Mouse (Mus musculus) kidney, postnatal 10 days (tissue): ENCODE data around the gene Spint1.

Experiments
- DNase-seq: peaks from one replicate; pipeline ENCODE4 v3.0.0; 2021; ENCODE audit warnings: mixed read lengths

Gene Spint1

DNA sequence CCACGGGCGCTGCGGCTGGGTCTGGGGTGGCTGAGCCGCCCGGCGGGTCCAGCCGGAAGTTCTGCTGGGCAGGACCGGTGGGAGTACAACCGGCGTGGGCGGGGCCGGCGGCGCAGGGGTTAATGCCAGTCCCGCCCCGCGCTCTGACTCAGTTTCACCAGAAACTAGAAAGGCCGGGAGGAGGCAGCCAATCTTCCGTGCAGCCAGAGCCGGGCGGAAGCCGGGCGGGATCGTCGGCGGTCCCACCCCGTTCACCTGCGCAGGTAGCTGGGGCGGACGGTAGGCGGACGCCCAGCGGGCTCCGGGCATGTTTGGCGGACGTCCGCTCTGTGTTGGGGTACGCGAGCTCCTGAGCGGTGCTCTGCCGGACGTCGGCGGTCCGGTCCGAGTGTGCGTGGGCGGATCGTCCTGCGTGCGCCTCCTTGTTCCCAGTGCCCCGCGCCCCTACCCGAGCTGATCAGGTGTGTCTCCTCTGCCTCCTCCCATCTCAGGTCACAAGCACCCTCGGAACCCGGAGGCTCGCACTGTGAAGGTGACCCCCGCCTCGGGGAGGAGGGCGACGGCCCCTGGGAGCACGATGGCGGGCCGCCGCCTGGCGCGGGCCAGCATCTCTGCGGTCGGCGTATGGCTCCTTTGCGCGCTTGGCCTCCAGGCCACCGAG, at the start of gene Spint1:
Gene Spint1 (plus strand): TSS at position 153 of the 661 bp plus-strand sequence.
- DNase-seq: peak; percentile 80

DNA sequence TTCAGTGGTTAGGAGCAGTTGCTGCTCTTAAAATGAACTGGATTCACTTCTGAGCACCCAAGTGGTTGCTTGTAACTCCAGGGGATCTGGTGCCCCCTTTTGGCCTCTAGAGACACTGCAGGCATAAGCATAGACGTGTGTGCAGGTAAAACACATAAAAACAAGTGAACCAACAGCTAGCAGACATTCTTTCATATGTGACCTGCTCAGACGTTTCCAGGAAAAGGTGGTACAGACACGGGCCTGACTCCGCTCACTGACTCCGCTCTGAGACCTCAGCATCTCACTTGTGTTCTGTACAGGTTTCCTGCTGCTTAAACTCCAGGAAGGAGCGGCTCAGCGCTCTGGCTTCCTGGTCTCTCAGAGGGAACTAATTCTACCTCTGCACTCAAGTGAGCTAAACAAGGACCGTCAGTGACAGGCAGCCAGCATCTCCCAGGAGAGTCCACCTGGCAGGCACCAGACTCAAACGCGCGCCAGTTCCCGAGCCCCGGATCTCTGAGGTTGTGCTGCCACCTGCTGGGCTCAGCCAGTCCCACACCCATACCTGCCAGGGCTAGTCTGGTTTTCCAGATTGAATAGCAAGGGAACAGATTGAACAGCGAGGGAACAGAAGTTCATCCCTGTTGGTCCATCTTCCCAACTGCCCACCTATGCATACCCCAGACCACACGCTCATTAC, 48.0 kb upstream of the Spint1 start:
- DNase-seq: peak; percentile 90

DNA sequence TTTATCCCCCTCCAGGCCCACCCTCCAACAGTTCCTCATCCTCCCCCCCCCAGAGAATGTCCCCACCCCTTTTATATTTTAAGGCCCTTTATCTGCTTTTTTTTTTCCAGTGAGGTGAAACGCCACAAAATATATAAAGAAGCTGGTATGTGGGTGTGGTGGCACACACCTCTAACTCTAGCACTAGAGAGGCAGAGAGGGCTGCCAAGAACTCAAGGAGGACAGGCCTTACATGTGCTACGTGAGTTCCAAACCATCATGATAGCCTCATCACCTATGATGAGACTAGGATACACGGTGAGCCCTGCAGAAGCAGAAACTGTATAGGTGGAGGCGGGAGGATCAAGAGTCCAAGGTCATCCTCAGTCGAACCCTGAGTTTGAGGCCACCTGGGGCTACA, 46.2 kb upstream of the Spint1 start:
- no peak for DNase-seq

DNA sequence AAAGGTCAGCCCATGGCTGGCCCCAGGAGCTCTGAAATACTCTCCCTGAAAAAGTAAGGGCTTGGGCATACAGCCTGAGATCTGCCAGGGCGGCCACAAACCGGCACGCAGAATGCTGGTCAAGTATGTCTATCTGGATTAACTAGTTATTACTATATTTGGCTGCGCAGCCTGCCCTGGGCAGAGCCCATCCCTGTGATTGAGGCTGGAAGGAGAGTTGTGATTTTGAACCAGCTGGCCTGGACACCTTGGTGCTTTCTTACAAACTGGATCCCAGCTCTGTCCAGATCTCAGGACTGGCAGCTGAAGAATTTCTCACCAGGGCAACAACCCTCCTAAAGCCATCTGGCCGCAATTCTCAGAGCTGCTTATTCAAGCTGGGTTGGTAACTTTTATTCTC, 43.0 kb upstream of the Spint1 start:
- DNase-seq: no peak

DNA sequence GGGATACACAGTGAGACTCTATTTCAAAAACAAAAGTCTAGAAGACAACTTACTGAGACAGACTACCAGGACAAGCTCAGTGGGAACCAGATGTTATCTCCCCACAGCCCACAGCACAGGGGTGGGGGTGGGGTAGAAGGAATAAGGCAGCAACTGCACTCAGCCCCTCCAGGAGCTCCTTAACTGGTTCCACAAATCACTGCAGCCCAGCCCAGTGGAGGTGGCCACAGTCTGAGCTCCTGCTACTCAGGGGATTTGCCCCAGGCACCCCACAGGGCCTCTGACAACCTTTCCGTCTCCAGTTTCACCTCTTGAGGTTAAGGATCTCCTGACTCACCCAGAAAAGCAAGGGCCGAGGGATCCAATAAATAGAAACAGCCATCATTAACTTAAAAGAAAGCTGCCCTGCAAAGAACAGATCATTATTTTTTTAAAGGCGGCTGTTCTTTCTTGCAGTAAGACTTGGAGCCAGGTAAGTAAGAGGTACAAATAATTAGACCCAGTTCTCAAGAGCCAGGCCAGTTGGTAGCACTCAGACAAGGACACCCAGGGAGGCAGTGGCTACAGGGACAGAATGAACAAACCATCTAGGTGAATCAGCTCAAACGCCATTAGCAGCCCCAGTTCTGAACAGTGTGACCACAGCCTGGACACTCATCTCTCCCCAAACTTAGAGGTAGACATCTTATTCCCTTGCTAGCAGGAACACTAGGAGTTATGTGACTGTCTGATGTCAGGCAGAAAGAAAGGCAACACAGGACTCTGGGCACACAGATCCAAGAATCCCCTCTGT, 40.6 kb upstream of the Spint1 start:
- DNase-seq: no peak

DNA sequence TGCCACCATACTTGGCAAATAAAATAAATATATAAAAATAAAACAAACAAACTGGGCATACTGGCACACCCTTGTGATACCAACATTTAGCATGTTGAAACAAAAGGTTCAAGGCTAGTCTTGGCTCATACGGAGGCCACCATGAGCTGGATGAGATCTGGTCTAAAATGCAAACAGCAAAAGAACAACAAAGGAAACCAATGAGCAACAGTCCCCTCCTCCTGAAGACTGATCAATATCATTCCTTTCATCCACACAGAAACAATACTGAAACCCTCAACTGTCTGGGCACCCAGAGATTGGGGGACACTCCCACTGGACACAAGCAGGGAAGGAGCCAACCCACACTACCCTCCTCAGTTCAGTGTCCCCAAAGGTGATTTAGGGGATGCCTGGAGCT, 39.7 kb upstream of the Spint1 start:
- no peak for DNase-seq

DNA sequence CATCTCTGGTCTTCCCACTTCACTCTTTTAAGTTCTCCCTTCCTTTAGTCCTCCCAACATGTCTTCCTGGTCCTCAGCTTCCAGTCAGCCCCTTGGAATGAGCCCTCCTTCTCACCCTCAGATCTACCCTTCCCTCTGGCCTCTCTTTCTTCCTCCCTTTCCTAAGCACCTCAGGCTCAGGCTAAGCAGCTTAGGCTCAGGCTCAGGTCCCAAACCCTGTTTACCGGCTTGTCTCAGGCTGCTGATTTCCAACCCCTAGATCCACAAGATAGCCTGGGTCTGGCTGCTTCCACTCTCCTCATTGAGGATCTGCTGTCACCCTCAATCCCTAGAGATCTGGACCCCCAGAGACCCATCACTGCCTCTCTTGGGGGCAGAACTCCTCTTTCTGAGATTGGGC, 39.1 kb upstream of the Spint1 start:
- no peak for DNase-seq

DNA sequence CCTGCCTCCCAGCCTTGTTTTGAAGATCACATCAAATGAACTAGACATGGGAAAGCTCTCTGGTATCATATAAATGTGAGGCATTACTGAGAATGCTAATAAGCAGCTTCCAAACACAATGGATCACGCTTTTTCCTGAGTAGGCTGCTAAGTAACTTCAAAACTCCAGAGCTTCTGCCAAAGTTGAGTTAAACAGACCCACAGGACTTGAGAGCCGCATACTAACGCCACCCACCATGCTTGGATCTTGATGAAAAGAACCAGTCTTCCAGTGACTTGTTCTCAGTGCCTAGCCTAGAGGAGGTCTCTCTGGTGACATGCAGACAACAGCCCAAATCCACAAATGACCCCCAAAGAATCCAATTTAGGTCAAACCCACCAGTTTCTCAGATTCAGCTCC, 38.2 kb upstream of the Spint1 start:
- DNase-seq: no peak

DNA sequence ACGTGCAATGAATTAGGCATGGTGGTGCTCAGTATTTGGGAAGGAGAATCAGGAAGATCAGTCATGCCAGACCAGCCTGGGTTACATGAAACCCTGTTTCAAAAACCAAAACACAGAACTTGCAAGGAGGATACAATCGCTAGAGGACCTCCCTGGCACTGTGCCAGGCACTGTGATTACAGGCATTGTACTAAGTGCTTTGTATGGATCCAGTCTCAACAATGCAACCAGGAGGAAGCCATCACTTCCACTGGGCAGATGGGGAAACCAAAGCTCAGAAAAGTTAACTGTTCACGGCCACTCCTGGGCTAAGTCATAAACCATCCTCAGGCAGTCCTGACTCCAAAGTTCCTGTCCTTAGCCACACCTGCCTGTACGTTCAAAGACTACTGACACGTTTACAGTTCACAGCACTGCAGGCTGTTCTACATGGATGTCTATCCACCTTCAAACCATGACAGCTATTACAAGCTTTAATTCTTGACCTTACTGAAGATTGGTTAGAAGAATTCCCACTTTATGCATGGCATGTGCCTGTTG, 34.2 kb upstream of the Spint1 start:
- peak; percentile 77 for DNase-seq

DNA sequence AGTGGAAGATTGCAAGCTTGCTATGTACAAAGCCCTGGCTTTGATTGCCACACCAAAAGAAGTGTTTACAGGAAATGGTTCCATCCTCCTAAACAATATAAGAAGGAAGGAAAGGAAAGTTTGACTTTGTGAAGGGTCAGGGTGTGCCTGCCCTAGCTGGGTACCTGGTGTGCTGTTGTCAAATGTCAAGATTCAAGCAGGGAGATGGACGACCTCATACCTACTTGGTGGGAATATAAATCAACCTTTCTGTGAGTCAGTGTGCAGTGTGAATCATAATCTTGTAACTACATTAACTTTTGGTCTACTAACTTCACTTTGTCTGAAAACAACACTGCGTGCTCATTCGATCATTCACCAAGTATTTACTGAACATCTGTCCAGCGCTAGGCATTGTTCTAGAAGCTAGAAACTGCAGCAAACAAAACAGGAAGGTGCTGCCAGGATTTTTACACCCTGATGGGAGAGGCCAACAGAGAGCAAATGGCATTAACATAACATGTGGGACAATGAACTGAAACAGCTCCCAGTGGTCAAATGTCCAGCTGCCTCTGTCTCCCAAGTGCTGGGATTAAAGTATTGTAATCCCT, 33.2 kb upstream of the Spint1 start:
- DNase-seq: no peak

DNA sequence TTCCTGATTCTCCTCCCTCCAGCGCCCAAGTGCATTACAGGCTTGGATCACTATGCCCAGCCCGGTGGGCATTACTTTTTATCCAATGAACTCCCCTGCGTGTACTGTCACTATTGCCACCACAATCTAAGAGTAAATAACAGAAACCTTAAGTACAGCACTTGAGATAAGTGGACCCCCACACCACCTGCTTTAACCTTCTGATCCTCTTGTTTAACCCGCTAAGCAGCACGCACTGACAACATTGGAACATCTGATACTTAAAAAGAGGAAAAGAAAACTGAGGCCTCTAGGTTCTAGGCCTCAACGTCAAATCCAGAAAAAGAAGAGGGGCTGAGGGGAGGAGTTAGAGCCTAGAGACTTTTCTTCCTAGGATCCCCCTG, 29.2 kb upstream of the Spint1 start:
- no peak for DNase-seq

DNA sequence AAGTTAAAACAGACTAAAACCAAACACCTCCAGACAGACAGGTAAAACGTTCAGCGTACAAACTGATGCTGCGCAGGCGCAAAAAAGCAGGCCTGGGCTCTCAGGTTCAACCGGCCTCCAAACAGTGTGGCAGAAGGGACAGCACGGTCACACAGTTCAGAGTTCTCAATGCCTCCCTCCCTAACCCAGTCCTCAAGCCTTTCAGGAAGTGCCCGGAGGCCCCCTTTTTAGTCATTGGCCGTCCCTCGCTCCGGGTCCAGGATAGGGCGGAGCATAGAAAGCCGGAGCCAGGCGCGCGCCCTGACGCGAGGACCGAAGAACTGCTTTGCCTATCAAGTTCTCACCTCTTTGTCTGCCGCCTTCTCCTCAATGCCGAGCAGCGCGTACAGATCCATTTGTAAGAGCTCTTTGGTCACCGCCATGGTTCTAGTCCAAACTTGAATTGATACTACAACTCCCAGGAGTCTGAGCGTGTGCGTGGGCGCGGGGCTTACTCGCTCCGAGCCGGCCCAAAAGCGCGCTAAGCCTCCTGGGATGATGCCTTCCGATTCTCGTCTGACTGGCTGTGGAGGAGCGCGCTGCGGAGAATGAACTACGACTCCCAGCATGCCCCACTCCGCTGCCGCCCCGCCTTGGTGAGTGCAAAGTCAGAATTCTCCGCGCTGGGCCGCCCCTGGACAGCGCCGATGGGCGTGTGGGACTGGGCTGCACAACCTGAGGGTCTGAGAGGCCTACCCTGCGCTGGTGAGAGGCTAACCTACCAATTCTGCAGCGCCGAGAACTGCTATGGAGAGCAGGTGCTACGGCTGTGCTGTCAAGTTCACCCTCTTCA, 28.6 kb upstream of the Spint1 start, which contains the start of the genes Zfyve19 and Dnajc17:
Gene Zfyve19 (plus strand): TSS at position 274 of the 832 bp plus-strand sequence.
Gene Dnajc17 (minus strand): TSS at position 452 of the 832 bp plus-strand sequence.
- peak; percentile 97 for DNase-seq

DNA sequence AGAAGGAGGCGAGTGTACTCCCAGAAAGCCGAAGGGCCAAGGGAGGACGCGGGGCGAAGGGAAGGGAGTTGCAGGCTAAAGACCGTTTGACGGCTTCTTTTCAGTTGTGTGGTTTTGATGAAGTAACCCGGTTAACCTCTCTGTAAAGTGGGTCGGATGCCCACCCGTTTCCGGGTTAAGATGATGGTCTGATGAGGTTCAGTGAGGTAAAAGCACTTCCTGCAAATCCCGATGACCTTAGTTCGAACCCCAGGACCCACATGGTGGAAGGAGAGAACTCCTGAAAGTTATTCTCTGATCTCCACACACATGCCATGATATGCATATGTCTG, 28.0 kb upstream of the Spint1 start:
- no peak for DNase-seq

DNA sequence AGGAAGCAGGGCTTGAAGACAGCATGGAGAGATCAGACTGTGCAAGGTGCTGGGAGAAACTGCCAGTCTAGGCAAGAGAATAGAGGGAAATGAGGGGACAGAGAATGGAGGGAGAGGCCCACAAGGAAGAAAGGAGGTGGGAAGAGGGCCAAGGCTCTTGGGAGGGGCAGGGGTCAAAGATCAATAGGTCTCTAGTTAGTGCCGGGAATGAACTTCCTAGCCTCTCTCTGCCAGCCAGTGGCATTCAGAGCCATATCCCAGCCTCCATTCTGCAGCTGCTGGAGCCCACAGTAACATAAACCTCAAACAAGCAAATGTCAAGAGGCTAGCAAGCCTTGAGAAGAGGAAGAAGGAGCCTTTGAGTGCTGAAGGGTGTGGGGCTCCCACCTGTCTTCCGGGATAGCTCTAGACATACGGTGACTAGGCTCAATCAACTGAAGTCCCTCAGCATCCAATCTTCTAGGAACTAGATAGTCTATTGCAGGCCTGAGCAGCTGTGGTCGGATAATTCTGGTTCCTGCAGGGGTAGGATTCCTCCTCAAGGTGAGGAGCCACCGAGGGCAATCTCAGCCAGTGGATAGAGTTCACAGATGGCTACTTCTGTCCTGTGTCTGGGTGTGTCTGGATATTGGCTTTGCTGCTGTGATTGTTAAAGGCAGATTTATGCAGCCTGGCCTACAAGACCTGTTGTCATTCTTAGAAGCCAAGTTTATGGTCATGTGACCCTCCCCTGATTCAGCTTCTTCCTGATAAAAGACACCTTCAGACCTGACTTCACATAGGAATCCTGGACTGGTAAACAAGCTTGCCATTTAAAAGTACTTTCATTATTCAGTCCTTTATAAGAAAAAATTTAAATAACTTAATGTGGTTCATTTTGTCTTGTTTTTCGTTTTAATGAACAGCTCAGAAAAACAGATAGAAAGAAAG, 7.1 kb upstream of the Spint1 start, which contains the start of gene Ppp1r14d:
Gene Ppp1r14d (minus strand): TSS at position 132 of the 930 bp plus-strand sequence.
- DNase-seq: no peak

DNA sequence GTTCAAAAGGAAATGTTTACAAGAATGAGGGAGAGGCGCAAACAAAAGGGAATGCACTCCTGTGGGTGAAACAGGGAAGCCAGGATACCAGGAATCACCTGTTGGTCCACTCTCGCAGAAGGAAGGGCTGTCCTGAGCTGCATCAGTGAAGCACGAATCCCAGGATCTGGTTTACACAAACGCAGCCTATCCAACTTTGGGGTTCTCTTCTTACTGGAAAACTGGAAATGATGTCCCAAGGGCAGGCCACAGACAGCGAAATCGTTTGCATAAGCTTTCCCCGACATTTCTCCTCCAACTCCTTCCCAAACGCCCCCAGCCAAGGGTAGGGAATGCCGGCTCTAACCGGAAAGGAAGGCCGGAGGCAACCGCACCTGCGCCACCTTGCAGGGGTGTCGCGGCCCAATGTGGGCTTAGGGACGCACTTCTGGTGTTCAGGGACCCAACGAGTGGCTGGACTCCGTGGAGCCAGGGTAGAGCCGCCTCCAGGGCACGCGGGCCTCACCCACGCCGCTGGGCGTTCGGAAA, 416 bp upstream of the Spint1 start:
- no peak for DNase-seq

DNA sequence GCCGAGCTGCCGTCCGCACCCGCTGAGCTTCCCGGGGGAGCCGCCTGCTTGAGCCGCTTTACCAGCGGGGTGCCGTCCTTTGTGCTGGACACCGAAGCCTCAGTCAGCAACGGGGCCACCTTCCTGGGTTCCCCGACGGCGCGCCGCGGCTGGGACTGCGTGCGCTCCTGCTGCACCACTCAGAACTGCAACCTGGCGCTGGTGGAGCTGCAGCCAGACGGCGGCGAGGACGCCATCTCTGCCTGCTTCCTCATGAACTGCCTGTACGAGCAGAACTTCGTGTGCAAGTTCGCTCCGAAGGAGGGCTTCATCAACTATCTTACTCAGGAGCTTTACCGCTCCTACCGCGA, 684 bp downstream of the Spint1 start:
- DNase-seq: no peak

DNA sequence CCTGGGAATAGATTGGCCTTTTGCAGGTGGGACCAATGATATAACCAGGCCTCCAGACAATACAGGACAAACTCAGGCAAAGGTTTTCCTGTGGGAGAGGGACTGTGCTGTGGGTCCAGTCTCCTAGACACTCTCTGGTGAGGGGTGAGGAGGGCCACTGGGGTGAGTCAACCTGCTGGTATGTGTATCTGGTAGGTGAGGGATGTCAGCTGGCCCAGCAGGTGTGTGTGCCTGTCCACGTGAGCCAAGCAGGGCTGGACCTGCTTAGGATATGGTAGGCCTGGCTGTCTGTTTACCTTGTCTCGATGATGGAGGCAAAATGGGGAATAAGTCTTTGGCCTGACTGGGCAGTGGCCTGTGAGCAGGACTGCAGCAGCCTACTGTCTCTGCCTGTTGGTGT, 1.5 kb downstream of the Spint1 start:
- DNase-seq: no peak

DNA sequence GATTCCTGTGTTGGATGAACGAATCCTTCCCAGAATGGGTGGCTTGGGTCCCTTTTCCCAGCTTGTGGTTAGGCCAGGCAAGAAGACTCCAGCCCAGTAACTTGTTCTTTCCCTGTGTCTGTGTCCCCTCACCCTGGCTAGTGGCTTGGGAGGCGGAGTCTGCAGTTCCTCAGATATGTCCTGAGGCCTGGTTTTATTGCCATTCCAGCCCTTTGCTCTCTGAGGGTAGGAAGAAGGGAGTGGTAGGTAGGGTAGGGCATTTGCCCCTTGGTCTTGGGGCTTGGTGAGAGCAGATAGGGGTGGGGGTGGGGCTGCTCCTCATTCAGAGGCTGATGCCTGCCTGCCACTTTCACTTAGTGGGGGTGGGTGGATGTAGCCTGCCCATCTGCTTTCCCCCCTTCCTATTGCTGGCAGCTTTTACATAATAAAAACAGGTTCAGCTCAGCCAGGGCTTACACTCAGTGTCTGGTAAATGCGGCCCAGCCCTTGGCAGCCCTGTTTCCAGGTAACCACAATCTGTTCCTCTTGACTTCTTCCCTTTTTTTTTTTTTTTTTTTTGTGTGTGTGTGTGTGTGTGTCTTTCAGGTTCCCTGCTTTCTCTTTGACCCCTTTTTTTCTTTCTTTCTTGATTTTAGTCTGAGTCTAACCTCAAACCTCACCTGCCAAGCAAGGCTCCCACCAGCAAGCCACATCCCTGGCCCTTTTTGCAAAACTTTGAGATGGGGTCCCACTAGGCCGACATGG, 3.1 kb downstream of the Spint1 start:
- no peak for DNase-seq

DNA sequence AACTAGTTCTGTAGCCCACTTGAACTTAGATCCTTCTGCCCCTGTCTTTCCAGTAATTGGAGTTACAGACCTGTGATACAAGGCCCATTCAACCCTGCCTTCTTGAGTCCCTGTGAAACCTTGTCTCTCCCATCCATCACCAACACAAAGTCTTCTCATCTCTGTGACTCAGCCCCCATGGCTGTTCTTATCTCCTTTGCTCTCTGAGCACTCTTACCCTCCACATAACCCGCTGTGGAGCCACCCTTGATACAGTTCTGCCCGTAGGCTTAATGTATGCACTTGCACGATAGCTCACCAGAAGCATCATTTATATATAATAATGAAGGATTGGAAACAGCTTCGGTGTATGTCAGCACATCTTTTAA, 3.6 kb downstream of the Spint1 start:
- no peak for DNase-seq

DNA sequence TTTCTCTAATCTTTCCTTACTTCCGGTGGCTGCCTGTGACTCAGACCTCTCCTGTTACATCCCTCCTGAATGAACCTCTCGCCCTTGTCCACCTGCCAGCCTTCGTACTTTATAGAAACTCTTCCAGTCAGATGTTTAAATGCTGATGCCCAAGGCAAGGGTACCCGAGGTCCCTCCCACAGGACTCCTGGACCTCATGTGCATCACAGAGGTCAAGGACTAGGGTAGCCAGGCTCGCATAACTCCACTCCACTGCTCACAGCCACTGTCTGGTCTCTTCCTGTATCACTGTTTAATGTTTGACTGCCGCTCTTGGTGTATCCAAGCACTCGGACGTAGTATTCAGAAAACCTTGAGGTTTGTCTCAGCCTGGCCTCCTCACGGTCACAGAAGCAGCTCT, 5.4 kb downstream of the Spint1 start:
- DNase-seq: peak; percentile 59
